Mouse (Mus musculus) stomach, embryonic 14.5 days (tissue): Measurements from ENCODE around the gene Frmpd4. TPM values are rescaled to one million over a fixed set of nuclear protein-coding genes. Genes with fewer than 3 reads are reported as not detected.

Experiments
- ATAC-seq: fragments of 200-750 bp; cut with Nextera tagmentation; 2 replicates; pipeline ENCODE4 v1.8.0; 2017; ENCODE audit warnings: low read depth, moderate TSS enrichment; ENCODE audit not compliant: insufficient number of reproducible peaks, insufficient read depth, low FRiP score
- H3K27ac ChIP-seq: fragments of 300-500 bp; sonication (generic); 2 replicates; pipeline ENCODE4 v1.5.1; 2014; ENCODE audit warnings: mild to moderate bottlenecking, low read length, moderate library complexity, mixed read lengths
- H3K27me3 ChIP-seq: fragments of 300-500 bp; sonication (generic); 2 replicates; pipeline ENCODE4 v1.6.1; 2014; ENCODE audit warnings: low read length, control low read depth, mixed read lengths; ENCODE audit not compliant: control insufficient read depth, insufficient read depth
- H3K36me3 ChIP-seq: fragments of 300-500 bp; sonication (generic); 2 replicates; pipeline ENCODE4 v1.6.1; 2014; ENCODE audit warnings: mild to moderate bottlenecking, control low read depth, low read length, moderate library complexity, mixed read lengths; ENCODE audit not compliant: control insufficient read depth, insufficient read depth
- H3K4me1 ChIP-seq: fragments of 300-500 bp; sonication (generic); 2 replicates; pipeline ENCODE4 v1.6.1; 2014; ENCODE audit warnings: low read length, control low read depth, mixed read lengths; ENCODE audit not compliant: control insufficient read depth, insufficient read depth
- H3K4me2 ChIP-seq: fragments of 300-500 bp; sonication (generic); replicated peaks from 2 replicates; pipeline ENCODE4 v1.6.1; 2014; ENCODE audit warnings: low read depth, low read length, control low read depth
- H3K4me3 ChIP-seq: fragments of 300-500 bp; sonication (generic); 2 replicates; pipeline ENCODE4 v1.5.1; 2014; ENCODE audit warnings: low read depth, low read length, control low read depth
- H3K9ac ChIP-seq: fragments of 300-500 bp; sonication (generic); replicated peaks from 2 replicates; pipeline ENCODE4 v1.6.1; 2014; ENCODE audit warnings: low read depth, mild to moderate bottlenecking, control low read depth, low read length, moderate library complexity, mixed read lengths
- H3K9me3 ChIP-seq: fragments of 300-500 bp; sonication (generic); 2 replicates; pipeline ENCODE4 v1.6.1; 2016; ENCODE audit warnings: low read depth, low read length, control low read depth; ENCODE audit not compliant: control insufficient read depth
- WGBS: fragments of 180-500 bp; shearing (Covaris S2); extraction: QIAGEN DNeasy Blood & Tissue Kit; methylation state at CpG from one replicate; pipeline ENCODE4 v1.1.7; 2014; 5-methylcytosine and 5-hydroxymethylcytosine counted together
- polyA plus RNA-seq: library from polyadenylated mRNA; unstranded; fragments of >200 nt; fragmentation: Nextera tagmentation; extraction: Ambion mirVana; gene quantifications from 2 replicates; pipeline ENCODE4 v1.2.1, GENCODE M21; 2014

Gene Frmpd4
- polyA plus RNA-seq, 1 experiment from 2014 or later, result 1.0 TPM

GRCm38 (mm10) chrX:167492265-167492664, 1084.8 kb downstream of the Frmpd4 start:
- 0 out of 2 replicates have a peak, but pooled peaks cover 2% of the 10 kb centered on the region for H3K27me3 ChIP-seq
- no peaks in the 10 kb centered on the region for H3K4me1 ChIP-seq
- H3K9me3 ChIP-seq, result no peaks in the 10 kb centered on the region
- ATAC-seq, result no peak
- H3K4me2 ChIP-seq, result no peak overlapping the region
- H3K4me3 ChIP-seq, result no peak overlapping the region
- no peak overlapping the region for H3K27ac ChIP-seq
- WGBS, result 92% methylated on average over 1 of the region's 1 CpGs
- H3K9ac ChIP-seq, result no peak overlapping the region
- no peaks in the 10 kb centered on the region for H3K36me3 ChIP-seq

- Histone ChIP-seq H3K27me3 (0 out of 2 replicates have a peak, but pooled peaks cover 2% of the 10 kb centered on the region), H3K36me3 (no peaks in the 10 kb centered on the region), H3K4me1 (no peaks in the 10 kb centered on the region), H3K27ac (no peak overlapping the region), H3K4me2 (no peak overlapping the region), H3K9me3 (no peaks in the 10 kb centered on the region), H3K4me3 (no peak overlapping the region), H3K9ac (no peak overlapping the region)
- 35% methylated on average over 1 of the region's 1 CpGs for WGBS
- ATAC-seq, result no peak
These were observed 1085.3 kb downstream of the Frmpd4 start for GRCm38 (mm10) chrX:167491589-167492207.

DNA sequence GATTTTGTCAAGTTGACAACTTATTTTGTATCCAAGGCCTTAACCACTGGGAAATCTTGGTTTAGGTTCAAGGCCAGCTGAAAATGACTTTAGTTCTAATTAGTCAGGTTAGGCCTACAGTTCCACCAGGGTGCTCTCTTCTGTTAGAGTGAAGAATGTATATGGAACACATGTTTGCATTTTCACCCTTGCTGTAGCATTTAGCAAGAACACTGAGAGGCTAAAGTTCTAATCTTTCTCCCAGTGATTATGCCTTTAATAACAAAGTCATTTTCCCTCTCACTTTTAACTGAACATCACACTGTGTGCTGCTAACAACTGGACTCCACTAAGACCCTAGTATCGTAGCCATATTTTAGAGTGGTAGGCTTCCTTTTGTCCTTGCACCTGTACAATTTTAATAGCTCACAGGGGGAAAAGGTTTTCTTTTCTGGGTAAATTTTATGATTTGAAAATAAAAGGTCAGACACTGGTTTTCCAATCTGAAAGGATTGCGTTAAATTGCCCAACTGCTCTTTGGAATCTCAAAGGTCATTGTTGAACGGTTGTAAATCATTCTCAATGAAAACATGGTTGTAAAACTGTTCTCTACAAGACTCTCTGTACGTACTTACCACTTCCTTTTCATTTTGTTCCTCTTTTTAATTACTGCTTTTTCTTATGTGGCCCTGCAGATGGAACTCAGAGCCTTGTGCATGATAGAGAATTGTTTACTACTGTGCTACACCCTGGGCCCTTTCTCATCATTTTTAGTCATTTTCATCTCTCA, 1093.4 kb downstream of the Frmpd4 start:
- no peak overlapping the region for H3K9ac ChIP-seq
- H3K36me3 ChIP-seq, result no peaks in the 10 kb centered on the region
- H3K4me2 ChIP-seq, result no peak overlapping the region
- no peaks in the 10 kb centered on the region for H3K9me3 ChIP-seq
- H3K4me3 ChIP-seq, result no peak overlapping the region
- no peak overlapping the region for H3K27ac ChIP-seq
- 69% methylated on average over 4 of the region's 4 CpGs for WGBS
- H3K27me3 ChIP-seq, result no peaks in the 10 kb centered on the region
- ATAC-seq, result no peak
- no peaks in the 10 kb centered on the region for H3K4me1 ChIP-seq

DNA sequence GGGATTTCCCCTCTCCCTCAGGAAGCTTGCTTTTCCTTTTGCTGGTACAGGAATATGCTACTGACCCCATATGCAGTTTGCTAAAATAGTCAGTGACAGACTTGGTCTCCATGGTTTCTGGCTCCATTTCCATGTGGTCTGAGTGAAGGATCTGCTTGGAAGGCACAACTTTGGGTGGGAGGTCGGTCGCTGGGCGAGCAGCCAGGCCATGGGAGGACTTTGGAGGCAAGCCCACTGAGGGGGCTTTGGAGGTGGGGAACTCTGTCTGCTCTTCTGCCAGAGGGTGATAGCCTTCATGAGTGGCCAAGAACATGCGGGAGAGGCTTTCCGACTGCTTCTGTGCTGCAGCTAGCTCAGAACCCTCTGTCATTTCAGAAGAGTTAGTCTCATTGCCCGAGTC, 1099.4 kb downstream of the Frmpd4 start:
- Histone ChIP-seq H3K27me3 (no peaks in the 10 kb centered on the region), H3K4me2 (no peak overlapping the region), H3K9ac (no peak overlapping the region), H3K9me3 (no peaks in the 10 kb centered on the region), H3K4me1 (no peaks in the 10 kb centered on the region), H3K36me3 (no peaks in the 10 kb centered on the region), H3K4me3 (no peak overlapping the region), H3K27ac (no peak overlapping the region)
- no peak for ATAC-seq
- 88% methylated on average over 6 of the region's 6 CpGs for WGBS

DNA sequence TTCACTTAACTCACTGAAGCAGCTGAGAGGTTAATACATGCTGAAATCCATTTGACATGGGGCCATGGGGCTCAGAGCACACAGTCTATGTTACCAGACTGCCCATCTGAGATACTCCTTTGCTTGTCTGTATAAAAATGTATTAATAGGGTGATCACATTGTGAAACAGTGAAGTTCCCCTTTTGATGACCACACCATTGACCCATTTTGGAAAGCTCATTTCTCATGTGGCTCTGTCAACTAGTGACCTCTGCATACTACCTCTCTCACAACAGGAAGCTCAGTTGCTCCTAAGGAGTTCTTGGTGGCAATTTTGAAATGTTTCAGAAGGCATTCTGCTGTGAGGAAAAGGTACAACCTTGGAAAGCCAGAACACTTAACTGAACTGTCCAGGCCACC, 1142.1 kb downstream of the Frmpd4 start:
- H3K4me2 ChIP-seq, result no peak overlapping the region
- no peaks in the 10 kb centered on the region for H3K4me1 ChIP-seq
- no peaks in the 10 kb centered on the region for H3K9me3 ChIP-seq
- H3K9ac ChIP-seq, result no peak overlapping the region
- H3K4me3 ChIP-seq, result no peak overlapping the region
- no peaks in the 10 kb centered on the region for H3K27me3 ChIP-seq
- no peaks in the 10 kb centered on the region for H3K36me3 ChIP-seq
- no peak overlapping the region for H3K27ac ChIP-seq
- ATAC-seq, result no peak

GRCm38 (mm10) chrX:167433950-167434349, 1143.1 kb downstream of the Frmpd4 start:
- Histone ChIP-seq H3K9me3 (no peaks in the 10 kb centered on the region), H3K27ac (no peak overlapping the region), H3K4me2 (no peak overlapping the region), H3K4me3 (no peak overlapping the region), H3K36me3 (no peaks in the 10 kb centered on the region), H3K9ac (no peak overlapping the region), H3K4me1 (no peaks in the 10 kb centered on the region), H3K27me3 (no peaks in the 10 kb centered on the region)
- 66% methylated on average over 2 of the region's 2 CpGs for WGBS
- ATAC-seq, result no peak

Other genes with a start within 250 kb of the Frmpd4 start
- 37.9 and 39.5 TPM in 2 replicates for gene Msl3, start 96.7 kb upstream of the Frmpd4 start, polyA plus RNA-seq
- gene Arhgap6, start 217.9 kb upstream of the Frmpd4 start, polyA plus RNA-seq, result 9.3 and 9.8 TPM in 2 replicates